Mouse (Mus musculus): ENCODE results near the gene Mapkap1.

The Mapkap1 gene

DNA sequence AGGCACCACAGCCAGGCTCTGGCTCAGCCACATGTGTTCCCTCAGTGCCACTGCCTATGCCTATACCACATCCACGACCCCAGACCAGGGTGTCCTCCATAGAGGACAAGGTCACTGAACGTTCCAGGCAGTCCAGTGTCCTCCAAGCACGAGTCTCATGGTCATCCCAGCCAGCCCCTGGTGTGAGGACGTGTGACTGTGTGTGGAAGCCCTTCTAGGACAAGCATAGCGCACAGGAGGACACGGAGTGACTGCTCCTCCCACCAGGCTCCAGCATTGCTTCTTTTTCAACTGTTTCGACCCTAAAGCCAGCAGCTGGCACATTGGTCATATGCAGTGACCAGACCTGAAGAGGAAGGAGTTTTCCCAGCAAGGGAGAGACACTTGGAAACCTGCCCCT, 223.2 kb downstream of the Mapkap1 start:
- no peak for DNase-seq (ENCODE audit: low spot score in 2 of 2)

DNA sequence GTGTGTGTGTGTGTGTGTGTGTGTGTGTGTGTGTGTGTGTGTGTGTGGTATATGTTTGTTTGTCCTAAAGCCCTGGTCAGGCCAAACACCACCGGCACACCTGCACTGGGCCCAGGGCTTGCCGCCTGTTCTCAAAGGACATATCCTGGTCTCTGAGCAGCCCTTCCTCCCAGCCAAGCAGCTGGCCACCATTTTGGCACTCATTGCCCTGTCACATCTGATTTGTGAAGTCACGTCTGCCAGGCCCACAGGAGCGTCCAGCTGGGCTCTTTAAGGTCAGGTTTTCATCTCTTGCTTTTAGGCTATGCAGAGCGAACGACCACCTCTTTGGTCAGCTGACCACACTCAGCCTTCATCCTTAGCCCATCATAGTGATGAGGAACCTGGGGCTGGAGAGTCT, 223.9 kb downstream of the Mapkap1 start:
- no peak for DNase-seq (ENCODE audit: low spot score in 2 of 2)

DNA sequence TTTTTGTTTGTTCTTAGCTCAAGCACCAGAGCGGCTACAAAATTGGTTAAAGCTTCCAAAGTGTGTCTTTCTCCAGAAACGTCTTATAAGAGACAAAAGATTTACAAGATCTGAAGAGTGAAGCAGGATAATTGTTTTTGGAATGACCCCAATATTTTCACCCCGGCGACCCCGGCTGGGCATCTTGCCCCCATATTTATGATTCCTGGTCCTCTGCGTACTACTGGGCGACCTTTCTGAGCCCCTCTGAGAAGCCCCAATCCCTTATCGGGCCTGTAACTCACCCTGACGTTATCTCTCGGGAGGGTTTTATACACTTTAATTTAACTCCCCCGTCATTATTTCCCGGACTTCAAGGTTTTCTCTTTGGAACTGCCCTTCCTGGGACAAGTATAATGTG, 225.5 kb downstream of the Mapkap1 start:
- DNase-seq (ENCODE audit: low spot score in 2 of 2), result no peak

DNA sequence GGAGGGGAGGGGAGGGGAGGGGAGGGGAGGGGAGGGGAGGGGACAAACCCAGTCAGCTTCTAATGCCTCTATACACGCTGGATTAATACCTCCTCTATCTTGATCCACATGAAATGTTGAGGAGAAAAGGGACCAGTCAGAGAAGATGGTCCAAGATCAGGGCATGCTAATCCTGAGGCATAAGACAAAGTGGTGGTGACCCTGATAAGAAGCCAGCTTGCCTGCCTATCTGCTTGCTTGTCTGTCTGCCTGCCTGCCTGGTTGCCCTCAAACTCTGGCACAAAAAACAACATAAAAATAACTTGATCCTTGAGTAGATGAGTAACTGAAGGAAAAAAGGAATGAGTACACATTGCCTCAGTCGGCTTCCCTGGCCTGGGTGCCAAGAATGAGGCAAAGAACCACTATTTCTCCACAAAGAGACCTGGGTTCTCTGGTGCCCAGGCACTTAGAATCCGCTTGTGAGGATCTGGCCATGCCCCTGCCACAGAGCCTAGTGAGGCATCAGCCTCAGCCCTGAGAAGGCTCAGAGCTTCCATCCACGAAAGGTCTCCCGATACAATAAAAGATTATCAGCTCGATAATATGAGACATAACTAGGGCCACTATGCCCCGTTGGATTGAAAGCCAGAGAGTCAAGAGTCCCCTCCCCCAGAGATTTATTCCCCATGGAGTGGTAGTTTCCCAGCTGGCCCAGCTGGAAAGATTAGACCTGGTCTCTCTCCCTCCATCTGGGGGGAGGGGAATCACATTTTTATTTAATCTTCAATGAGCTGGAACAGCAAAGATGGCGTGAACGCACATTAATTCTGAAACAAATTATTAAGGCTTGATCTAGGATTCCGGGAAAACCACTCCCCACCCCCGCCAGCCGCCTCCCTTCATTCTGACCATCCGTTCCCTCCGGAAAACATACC, 228.9 kb downstream of the Mapkap1 start:
- no peak for DNase-seq (ENCODE audit: low spot score in 2 of 2)

DNA sequence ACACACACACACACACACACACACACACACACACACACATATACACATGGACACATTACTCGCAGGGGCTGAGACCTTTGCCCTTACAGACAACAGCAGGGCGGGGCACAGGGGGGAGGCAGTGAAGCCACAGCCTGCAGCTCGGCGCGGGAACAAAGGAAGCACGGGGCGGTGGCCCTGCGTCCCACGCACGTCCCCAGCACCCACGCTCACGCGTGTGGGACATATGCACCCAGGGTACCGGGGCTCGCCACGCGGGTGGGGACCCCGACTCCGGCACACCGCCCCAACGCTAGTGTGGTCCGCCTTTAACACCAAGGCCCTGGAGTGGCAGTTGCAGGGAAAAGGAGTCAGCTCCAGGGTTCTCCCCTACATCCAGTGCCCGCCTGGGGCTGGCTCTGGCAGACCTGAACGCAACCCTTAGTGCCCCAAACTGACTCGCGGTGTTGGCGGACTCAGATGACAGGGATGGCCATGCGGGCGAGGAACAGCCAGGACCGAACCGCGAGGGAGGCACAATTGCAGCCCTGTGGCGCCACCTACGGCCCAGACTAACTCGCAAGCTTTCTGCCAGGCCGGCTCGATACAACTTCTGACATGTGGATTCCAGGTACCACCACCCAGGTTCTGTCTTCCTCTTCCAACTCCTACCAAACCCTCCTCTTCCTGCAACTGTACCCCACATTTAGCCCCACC, 232.5 kb downstream of the Mapkap1 start:
- DNase-seq (ENCODE audit: low spot score in 2 of 2), result peak; percentile 84 to 95

DNA sequence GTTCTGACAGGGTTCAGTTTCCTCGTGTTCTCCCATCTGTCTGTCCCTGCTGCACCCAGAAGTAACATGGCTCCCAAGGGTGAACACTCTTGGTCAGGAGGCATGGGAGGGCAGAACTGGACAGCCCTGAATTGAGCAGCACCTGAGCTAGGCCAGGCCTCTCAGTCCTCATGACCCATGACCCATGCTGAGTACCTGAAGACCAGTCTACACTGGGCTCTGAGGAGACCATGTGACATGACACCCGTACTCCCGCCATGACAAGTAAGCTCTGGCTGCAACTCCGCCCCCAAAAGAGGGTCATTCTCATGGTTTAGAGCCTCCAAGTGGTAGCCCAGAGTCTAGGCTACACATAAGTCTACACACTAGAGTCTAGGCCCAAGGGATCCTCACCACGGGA, 233.2 kb downstream of the Mapkap1 start:
- no peak for DNase-seq (ENCODE audit: low spot score in 2 of 2)

DNA sequence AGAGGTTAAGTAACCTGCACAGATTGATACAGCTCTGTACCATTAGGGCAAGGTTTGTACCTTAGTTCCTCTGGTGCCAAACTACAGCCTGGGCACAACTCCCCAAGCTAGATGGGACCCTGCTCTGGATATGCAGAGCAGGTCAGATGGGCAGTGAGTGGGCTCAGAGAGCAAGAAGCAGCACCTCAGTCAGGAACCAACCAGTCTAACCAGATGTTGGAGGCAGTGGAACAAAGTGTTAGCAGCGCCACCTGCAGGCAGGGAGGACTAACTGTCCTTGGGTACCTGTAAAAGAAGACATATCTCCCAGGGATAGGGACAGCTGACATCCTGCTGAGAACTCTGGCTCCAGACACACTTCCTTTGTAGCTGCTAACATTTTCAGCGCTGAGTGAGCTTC, 235.8 kb downstream of the Mapkap1 start:
- no peak for DNase-seq (ENCODE audit: low spot score in 2 of 2)

DNA sequence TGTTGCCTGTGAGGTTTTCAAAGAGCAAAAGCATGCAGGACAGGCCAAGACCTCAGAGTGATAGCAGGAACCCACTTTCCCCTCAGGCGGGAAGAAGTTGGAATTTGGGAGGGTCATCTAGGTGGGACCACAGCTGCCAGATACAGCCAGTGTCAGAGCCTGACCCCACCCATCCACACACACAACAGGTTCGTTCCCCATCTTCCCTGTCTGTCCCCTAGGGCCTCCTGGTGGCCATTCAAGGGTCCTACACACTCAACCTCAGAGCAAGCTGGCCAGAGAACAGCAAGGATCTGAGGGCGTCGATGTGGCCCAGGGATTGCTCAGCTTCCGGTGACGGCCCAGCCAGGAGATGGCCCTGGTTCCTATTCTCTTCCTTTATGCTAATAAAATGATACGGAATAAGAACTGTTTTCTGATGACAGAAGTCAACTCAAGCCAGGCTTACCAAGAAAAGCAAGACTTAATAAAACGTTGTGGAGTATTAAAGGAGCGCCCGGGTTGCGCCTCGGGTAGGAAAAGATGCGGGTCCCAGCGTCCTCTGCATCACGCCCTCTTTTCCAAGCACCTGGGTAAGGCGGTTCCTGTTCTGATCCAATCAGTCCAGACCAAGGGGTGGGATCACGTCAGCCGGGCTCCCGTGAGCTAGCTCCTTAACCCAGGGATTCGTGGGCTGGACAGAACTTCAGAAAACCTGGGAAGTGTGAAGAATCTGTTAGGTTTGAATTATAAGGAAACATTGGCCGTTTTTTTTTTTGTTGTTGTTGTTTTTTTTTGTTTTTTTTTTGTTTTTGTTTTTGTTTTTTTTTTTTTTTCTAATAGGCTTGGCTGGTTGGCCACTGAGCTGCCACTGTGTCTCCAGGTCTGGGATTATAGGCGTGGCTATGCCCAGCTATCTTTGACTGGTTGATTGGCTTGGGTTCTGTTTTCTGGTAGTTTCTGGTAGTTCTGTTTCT, 238.3 kb downstream of the Mapkap1 start:
- DNase-seq (ENCODE audit: low spot score in 2 of 2), result no peak

DNA sequence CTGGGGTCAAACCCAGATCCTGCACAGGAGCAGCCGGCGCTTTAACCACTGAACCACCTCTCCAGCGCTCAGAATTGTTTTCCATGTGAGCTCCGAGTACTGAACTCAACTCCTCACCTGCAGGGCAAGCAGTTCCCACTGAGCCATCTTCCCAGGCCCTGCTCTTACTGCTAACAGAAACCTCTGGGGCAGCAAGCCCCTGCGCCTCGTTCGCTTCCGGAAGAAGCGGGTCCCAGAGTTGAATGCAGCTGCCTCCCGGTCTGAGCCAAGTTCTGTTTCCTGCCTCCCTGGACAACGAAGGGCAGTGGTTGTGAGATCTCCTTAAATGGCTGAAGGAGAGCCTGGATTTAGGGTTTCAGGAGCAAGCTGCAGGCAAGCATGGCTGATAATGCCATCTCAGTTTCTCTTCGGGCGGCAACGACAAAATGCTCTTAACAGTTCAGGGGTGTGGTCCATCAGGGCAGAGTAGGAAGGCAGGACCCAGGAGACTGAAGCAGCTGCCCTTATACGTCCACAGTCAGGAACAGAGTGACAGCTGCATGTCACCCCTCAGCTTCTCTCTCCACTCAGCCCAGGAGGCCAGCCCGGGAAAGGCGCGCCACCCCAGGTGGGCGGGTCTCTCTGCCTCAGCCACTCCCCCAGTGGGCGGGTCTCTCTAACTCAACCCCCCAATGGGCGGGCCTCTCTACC, 239.4 kb downstream of the Mapkap1 start:
- DNase-seq (ENCODE audit: low spot score in 2 of 2), result peak in 1 of 2 experiments; percentile 49

DNA sequence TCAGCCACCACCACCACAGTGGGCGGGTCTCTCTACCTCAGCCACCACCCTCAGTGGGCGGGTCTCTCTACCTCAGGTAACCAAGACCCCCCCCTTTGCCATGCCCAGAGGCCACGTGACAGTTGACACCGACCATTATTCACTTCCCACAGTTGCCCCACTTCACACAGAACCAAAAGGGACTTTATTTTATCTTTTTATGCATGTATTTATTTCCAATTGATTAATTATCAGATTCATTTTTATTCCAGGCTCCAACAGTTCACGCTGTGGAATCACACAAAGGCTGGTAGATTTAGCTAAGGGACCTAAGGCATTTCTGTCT, 239.9 kb downstream of the Mapkap1 start:
- no peak for DNase-seq (ENCODE audit: low spot score in 2 of 2)

DNA sequence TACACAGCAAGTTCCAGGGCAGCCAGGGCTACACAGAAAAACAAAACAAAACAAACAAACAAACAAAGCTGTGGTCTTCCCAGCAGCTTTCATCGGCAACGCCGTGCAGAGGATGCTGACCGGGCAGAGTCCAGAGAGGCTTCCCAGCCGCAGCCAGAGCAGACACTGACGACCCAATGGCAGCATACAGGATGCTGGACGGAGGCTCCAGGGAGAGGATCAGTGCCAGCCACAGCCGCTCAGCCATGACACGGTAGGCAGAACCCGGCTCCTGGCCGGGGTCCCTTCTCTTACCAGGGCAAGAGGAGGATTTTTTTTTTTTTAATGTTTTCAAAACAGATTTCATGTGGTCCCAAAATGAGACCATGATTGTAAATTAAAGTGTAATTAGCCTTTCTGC, 240.8 kb downstream of the Mapkap1 start:
- DNase-seq (ENCODE audit: low spot score in 2 of 2), result no peak

DNA sequence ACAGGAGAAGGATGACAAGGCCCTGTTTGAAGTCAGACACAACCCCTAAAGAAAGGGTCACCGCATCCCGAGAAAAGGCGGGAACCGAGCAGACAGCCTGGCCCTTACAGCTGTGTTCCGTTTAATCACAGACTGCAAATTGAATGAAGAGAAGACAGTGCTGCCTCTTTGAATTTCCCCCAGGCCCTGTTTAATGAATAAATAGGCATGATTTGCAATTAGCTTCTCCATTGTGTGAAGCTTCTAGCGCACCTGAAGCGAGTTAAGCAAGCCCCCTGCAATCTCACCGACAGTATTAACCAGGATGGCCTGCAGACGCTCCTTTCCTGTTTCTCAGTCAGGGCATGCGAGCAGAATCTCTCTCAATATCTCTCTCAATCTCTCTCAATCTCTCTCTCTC, 261.2 kb downstream of the Mapkap1 start:
- DNase-seq (ENCODE audit: low spot score in 2 of 2), result no peak

DNA sequence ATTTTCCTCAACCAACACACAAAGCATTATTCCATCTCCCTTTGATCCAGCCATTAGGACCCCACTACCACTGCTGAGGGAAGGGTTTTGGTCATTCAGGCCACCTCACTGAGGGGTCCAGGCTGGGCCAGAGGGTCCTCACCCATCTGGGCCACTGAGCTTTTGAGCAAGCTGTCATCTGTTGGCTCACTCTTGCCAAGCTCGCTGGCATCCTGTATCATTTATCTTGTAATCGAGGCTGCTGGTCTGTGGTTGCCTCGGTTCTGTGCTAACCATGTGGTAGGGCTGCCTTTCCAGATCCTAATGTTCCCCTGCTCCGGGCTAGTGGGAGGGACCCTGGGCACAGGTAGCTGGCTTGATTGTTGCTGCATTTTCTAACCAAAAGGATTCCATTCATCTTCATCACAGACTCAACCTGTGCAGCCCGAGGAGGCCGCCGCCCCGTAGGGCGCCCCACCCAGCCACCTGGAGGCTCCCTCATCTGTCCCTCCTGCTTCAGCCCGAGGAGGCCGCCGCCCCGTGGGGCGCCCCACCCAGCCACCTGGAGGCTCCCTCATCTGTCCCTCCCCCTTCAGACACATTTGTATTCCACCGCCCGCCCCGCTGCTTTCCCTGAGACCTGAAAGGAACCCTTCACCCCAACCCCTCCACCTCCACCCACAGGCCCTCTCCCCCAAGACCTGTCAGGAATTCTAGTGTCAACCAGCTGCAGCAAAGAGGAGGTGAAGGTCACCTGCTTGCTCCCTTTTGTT, 262.0 kb downstream of the Mapkap1 start:
- peak in 1 of 2 experiments; percentile 50 for DNase-seq (ENCODE audit: low spot score in 2 of 2)

DNA sequence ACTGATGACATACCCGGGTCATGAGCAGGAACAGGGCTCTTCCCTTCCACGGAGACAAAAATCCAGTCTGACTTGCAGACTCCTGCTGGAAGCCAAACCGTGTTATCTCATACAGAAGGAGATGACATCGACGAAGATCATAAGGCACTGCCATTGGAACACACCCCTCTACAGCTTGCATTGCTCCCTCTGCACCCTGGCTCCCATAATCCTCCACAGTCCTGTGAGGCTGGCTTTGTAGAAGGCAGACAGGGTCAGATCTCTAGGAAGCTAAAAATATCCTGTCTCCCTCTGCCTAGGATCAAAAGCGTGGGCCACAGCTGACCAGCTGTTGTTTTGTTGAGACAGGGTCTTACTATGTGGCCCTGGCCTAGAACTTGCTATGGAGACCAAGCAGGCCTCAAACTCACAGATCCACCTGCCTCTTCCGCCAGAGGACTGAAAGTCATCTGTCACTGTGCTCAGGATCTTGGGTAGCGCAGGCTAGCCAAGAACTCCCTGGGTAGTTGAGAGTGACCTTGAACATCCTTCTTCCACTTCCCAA, 262.7 kb downstream of the Mapkap1 start:
- no peak for DNase-seq (ENCODE audit: low spot score in 2 of 2)

DNA sequence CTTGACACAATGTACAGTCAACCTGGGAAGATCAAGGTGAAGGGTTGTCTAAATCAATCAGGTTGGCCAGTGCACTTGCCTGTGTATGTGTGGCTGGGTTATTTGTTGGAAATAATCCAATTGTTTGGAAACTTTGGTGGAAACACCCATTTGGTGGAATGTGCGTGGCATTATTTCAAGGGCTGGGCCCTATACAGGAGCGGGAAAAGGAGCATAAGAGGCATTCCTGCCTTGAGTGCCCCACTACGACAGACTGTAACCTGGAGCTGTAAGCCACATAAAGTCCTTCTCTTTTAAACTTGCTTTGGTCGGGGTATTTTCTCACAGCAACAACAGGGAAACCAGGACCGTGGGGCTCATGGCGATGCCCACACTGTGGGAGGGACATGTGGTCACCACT, 263.9 kb downstream of the Mapkap1 start:
- DNase-seq (ENCODE audit: low spot score in 2 of 2), result no peak

DNA sequence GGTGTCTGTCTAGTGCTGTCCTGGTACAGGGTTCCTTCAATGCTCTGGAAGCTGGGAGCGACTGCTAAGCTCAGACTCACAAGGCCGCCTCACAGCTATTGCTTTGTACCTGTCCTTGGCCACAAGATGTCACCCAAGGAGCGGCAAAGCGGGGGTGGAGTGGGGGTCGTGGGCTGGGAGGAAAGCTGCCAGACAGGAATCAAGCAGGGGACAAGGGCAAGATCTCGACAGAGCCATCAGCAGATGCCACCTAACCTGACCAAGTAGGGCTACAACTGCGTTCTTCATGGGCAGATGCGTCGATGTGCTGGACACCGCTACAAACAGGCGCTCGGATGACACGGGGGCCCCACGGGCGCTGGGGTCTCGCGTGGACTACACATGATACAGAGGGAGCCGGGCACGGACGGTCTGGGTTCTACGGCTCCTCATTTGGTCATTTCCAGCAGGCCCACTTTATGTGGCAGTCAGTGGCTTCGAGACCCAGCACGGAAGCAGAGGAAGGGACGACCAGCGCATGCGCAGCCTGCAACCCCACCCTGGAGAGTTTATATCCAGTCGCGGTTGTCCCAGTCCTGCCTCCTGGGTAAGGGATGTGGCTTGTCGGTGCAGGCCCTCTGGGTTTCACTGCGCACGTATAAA, 264.9 kb downstream of the Mapkap1 start:
- DNase-seq (ENCODE audit: low spot score in 2 of 2), result peak in 1 of 2 experiments; percentile 70

DNA sequence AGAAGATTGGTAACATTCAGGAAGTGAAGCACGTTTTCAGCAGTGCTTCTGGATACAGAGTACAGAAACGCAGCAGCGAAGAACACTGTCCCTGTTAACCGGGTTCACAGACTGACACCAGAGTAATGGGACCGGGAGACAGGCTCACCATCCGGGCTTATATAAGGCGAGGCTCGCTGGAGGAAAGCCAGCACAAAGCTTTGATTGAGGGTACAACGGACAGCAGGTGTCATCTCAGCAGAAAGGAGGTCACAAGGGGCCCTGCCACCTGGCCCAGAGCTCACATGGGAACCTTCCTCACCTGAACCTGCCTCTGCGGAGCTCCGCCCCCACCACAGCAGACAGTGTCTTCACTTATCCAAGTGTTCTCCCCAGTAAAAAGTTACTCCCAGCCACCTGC, 267.3 kb downstream of the Mapkap1 start:
- no peak for DNase-seq (ENCODE audit: low spot score in 2 of 2)

Measured in cerebellum, postnatal 4 days (tissue).